Mouse (Mus musculus) heart, embryonic 15.5 days (tissue): ENCODE data around the gene Gm21985. TPM values are rescaled to one million over a fixed set of nuclear protein-coding genes. Genes with fewer than 3 reads are reported as not detected.
"Not testable (repeated sequence)": the region's sequence is repeated elsewhere in the genome, so short reads cannot be mapped to it uniquely, and the experiment has no call there.

Experiments used
- ATAC-seq: fragments of 200-750 bp; cut with Nextera tagmentation; replicated peaks from 2 replicates; pipeline ENCODE4 v1.8.0; 2017; ENCODE audit warnings: low read depth, moderate TSS enrichment; ENCODE audit not compliant: insufficient number of reproducible peaks, insufficient read depth, low FRiP score
- H3K27ac ChIP-seq: fragments of 300-500 bp; sonication (generic); 2 replicates; pipeline ENCODE4 v1.5.1; 2015; ENCODE audit warnings: mild to moderate bottlenecking, inconsistent platforms
- H3K27me3 ChIP-seq: fragments of 300-500 bp; sonication (generic); 2 replicates; pipeline ENCODE4 v1.6.1; 2015; ENCODE audit warnings: inconsistent platforms
- H3K36me3 ChIP-seq: fragments of 300-500 bp; sonication (generic); 2 replicates; pipeline ENCODE4 v1.6.1; 2015; ENCODE audit warnings: mild to moderate bottlenecking, inconsistent platforms
- H3K4me1 ChIP-seq: fragments of 300-500 bp; sonication (generic); replicated peaks from 2 replicates; pipeline ENCODE4 v1.6.1; 2015; ENCODE audit warnings: inconsistent platforms
- H3K4me2 ChIP-seq: fragments of 300-500 bp; sonication (generic); 2 replicates; pipeline ENCODE4 v1.6.1; 2015; ENCODE audit warnings: inconsistent platforms, mild to moderate bottlenecking, moderate library complexity
- H3K4me3 ChIP-seq: fragments of 300-500 bp; sonication (generic); 2 replicates; pipeline ENCODE4 v1.5.1; 2015; ENCODE audit warnings: mild to moderate bottlenecking, inconsistent platforms
- H3K9ac ChIP-seq: fragments of 300-500 bp; sonication (generic); 2 replicates; pipeline ENCODE4 v1.6.1; 2015; ENCODE audit warnings: mild to moderate bottlenecking, inconsistent platforms
- H3K9me3 ChIP-seq: fragments of 300-500 bp; sonication (generic); replicated peaks from 2 replicates; pipeline ENCODE4 v1.6.1; 2016; ENCODE audit warnings: inconsistent platforms
- WGBS: fragments of 180-500 bp; shearing (Covaris S2); methylation state at CpG from one replicate; pipeline ENCODE4 v1.1.7; 2015; ENCODE audit warnings: mixed read lengths; 5-methylcytosine and 5-hydroxymethylcytosine counted together
- polyA plus RNA-seq: library from polyadenylated mRNA; unstranded; fragments of >200 nt; fragmentation: Nextera tagmentation; extraction: Ambion mirVana; gene quantifications from 2 replicates; pipeline ENCODE4 v1.2.1, GENCODE M21; 2015

The Gm21985 gene
- polyA plus RNA-seq, 1 experiment from 2014 or later, result not detected

DNA sequence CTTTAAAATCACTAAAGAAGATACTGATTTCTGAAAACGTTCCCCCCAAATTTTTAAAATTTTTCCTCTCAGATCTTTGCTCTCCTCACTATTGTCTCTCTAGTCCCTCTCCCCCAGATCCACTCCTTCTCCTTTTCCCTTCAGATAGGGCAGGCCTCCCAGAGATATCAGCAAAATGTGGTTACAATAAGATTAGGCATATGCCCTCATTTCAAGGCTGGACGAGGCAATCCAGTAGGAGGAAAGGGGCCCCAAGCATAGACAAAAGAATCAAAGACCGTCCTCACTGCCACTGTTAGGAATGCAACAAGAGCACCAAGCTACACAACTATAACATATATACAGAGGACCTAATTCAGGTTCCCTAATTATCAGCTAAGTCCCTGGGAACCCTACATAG lies 159.2 kb downstream of the Gm21985 start:
- Histone ChIP-seq H3K27ac (no peak overlapping the region), H3K9me3 (no peaks in the 10 kb centered on the region), H3K27me3 (no peaks in the 10 kb centered on the region), H3K4me2 (no peak overlapping the region), H3K4me3 (no peak overlapping the region), H3K4me1 (no peaks in the 10 kb centered on the region), H3K36me3 (no peaks in the 10 kb centered on the region), H3K9ac (no peak overlapping the region)
- 54% methylated on average over 3 of the region's 3 CpGs for WGBS
- no peak for ATAC-seq

DNA sequence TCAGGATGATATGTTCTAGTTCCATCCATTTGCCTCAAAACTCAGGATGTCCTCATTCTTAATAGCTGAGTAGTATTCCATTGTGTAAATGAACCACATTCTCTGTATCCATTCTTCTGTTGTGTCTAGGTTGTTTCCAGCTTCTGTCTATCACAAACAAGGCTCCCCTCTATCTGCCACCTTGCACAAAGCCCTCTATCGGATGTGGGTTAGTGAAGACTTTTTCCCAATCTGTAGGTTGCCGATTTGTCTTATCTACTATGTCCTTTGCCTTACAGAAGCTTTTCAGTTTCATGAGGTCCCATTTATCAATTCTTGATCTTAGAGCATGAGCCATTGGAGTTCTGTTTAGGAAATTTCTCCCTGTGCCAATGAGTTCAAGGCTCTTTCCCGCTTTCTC lies 162.4 kb downstream of the Gm21985 start:
- H3K9me3 ChIP-seq, ATAC-seq, H3K27ac ChIP-seq, H3K27me3 ChIP-seq, H3K4me1 ChIP-seq, H3K9ac ChIP-seq, H3K36me3 ChIP-seq, H3K4me3 ChIP-seq, H3K4me2 ChIP-seq: not testable (repeated sequence)
- 80% methylated on average over 3 of the region's 3 CpGs for WGBS

DNA sequence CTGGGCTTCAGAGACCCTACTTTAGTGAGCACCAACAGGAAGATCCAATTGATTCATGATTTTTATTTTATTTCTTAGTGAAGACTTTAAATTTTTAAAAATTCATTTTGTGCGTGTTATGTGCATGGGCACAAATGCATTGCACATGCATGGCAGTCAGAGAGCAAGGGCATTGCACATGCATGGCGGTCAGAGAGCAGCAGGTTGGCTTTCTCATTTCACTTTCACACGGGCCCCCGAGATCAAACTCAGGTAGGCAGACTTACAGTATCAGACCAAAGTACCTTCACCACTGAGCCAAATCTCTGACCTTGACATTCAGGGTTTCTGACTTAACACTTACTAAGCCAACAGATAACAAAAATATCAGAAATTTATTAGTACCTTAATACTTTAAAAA lies 163.6 kb downstream of the Gm21985 start:
- H3K27me3 ChIP-seq, result no peaks in the 10 kb centered on the region
- H3K9me3 ChIP-seq, result no peaks in the 10 kb centered on the region
- H3K36me3 ChIP-seq, result no peaks in the 10 kb centered on the region
- H3K4me3 ChIP-seq, result no peak overlapping the region
- H3K4me1 ChIP-seq, result no peaks in the 10 kb centered on the region
- ATAC-seq, result no peak
- H3K4me2 ChIP-seq, result no peak overlapping the region
- no peak overlapping the region for H3K9ac ChIP-seq
- WGBS, result 85% methylated on average over 4 of the region's 4 CpGs
- no peak overlapping the region for H3K27ac ChIP-seq

DNA sequence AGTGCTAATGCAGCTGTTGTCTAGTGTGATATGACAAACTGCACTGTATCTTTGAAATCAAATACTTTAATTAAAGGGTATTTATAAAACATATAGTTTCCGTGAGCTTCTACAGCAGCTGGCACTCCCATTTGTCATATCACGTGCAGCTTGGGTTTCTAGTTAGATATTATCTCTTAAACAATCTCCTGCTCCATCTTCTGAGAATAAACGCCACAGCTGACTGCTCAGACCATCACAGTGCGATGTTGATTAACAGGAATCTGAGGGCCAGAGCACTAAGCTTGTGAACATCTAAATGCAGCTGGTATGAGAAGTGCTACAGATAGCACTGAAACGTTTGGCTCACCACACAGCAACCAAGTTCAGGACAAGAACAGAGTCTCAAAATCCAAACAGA lies 164.3 kb downstream of the Gm21985 start:
- no peak for ATAC-seq
- no peaks in the 10 kb centered on the region for H3K36me3 ChIP-seq
- H3K27me3 ChIP-seq, result no peaks in the 10 kb centered on the region
- no peaks in the 10 kb centered on the region for H3K4me1 ChIP-seq
- H3K27ac ChIP-seq, result no peak overlapping the region
- no peaks in the 10 kb centered on the region for H3K9me3 ChIP-seq
- no peak overlapping the region for H3K4me3 ChIP-seq
- no peak overlapping the region for H3K4me2 ChIP-seq
- 42% methylated on average over 5 of the region's 5 CpGs for WGBS
- no peak overlapping the region for H3K9ac ChIP-seq

DNA sequence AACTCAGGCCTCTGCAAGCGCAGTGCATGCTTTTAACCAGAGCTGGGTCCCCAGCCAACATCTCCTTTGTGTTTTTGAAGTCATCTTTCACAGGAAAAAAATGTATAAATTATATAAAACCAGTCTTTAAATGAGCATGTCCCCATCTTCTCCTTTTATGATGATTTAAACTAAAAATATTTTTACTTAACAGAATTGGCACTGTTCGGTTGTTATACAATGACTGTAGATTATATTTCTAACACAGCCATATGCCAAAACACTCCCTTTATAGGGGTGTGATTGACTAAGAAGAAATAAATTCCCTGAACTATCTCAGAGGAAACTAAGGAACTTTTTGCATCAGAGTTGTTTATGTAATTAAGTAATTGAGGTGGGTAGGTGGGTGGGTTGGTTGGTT lies 166.4 kb downstream of the Gm21985 start:
- H3K4me1 ChIP-seq, result no peaks in the 10 kb centered on the region
- H3K4me2 ChIP-seq, result no peak overlapping the region
- WGBS, result 85% methylated on average over 2 of the region's 2 CpGs
- H3K27ac ChIP-seq, result no peak overlapping the region
- no peaks in the 10 kb centered on the region for H3K27me3 ChIP-seq
- H3K36me3 ChIP-seq, result no peaks in the 10 kb centered on the region
- no peak for ATAC-seq
- H3K4me3 ChIP-seq, result no peak overlapping the region
- no peak overlapping the region for H3K9ac ChIP-seq
- H3K9me3 ChIP-seq, result no peaks in the 10 kb centered on the region

DNA sequence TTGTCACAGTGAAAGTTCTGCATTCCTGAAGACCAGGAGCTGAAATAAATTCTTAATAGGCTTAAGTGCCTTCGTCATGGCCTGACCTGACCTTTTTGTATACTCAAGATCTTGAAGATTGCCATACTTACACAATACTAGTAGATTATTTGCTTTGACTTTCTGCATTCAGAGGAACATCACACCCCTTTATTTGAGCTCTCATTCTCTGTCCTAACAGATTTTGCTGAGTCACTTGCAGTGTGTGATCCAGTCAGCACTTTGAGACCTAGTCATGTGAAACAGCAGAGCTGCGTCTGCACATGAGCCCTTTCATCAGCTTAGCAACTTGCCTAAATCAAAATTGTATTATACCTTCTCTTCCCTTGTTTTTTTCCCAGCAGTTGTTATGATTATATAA lies 167.2 kb downstream of the Gm21985 start:
- H3K27ac ChIP-seq, result no peak overlapping the region
- no peaks in the 10 kb centered on the region for H3K9me3 ChIP-seq
- no peaks in the 10 kb centered on the region for H3K4me1 ChIP-seq
- 64% methylated on average over 2 of the region's 2 CpGs for WGBS
- H3K9ac ChIP-seq, result no peak overlapping the region
- no peak overlapping the region for H3K4me2 ChIP-seq
- no peak overlapping the region for H3K4me3 ChIP-seq
- H3K36me3 ChIP-seq, result no peaks in the 10 kb centered on the region
- ATAC-seq, result no peak
- no peaks in the 10 kb centered on the region for H3K27me3 ChIP-seq

DNA sequence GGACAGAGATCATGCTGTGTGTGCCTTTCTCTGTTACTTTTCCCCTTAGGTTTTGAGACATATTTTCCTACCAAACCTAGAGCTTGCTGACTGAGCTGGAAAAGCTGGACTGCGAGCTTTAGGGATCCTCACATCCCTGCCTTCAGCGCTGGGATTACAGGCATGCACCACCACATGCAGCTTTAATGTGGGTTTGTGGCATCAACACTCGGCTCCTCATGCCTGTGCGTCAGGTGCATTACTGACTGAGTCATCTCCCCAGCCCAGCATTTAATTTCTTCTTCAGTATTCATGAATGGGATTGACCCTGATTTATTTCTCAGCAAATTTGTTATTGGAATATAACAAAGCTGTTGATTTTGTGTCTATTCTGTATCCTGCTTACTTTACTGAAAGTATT lies 170.2 kb downstream of the Gm21985 start:
- no peak overlapping the region for H3K4me2 ChIP-seq
- no peaks in the 10 kb centered on the region for H3K36me3 ChIP-seq
- no peaks in the 10 kb centered on the region for H3K4me1 ChIP-seq
- WGBS, result 67% methylated on average over 4 of the region's 4 CpGs
- no peak for ATAC-seq
- no peak overlapping the region for H3K4me3 ChIP-seq
- no peak overlapping the region for H3K27ac ChIP-seq
- H3K9ac ChIP-seq, result no peak overlapping the region
- H3K27me3 ChIP-seq, result no peaks in the 10 kb centered on the region
- H3K9me3 ChIP-seq, result no peaks in the 10 kb centered on the region

DNA sequence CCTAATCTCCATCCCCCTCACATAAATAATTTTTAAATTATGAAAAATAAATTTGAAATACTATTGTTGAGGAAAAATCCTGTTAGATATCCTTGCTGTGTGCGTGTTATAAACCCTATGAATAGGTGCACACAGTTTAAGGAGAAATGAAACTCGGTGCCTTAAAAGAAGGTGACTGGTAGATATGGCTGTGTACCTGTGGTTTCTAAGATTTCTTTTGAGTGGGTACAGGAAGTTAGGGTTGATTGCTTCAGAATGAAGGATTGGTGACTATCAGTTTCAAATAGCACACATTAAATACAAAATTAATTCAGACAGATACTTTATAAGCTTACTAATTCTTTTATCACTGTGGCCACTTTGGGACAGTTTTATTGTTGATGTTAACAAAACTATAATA lies 171.5 kb downstream of the Gm21985 start:
- Histone ChIP-seq H3K27ac (no peak overlapping the region), H3K27me3 (no peaks in the 10 kb centered on the region)

DNA sequence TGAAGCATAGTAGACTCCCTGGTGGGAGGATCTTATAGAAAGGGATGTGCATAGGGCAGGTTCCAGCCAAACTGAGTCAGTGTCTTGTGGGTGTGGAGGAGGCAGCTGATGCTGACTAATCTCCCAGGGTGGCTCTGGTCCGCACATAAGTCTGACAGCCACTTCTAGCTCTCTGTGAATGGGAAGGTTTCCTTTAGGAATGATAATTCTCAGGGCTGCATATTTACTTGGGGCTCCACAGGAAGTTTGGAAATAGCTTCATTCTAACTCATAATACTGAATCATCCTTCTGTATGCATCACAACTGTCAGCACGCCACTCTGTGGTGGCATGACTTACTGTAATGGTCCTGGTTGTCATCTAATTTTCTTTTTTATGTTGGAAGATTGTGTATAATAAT lies 177.4 kb downstream of the Gm21985 start:
- ATAC-seq, result no peak
- H3K9ac ChIP-seq, result no peak overlapping the region
- 58% methylated on average over 2 of the region's 2 CpGs for WGBS
- no peaks in the 10 kb centered on the region for H3K9me3 ChIP-seq
- no peaks in the 10 kb centered on the region for H3K4me1 ChIP-seq
- no peaks in the 10 kb centered on the region for H3K27me3 ChIP-seq
- no peak overlapping the region for H3K4me3 ChIP-seq
- H3K27ac ChIP-seq, result no peak overlapping the region
- H3K36me3 ChIP-seq, result no peaks in the 10 kb centered on the region
- H3K4me2 ChIP-seq, result no peak overlapping the region

More for the DNA sequence above, 171.5 kb downstream of the Gm21985 start:
- Histone ChIP-seq H3K4me2 (no peak overlapping the region), H3K9me3 (no peaks in the 10 kb centered on the region), H3K36me3 (no peaks in the 10 kb centered on the region), H3K4me3 (no peak overlapping the region), H3K4me1 (no peaks in the 10 kb centered on the region), H3K9ac (no peak overlapping the region)
- no peak for ATAC-seq
- 84% methylated on average over 2 of the region's 2 CpGs for WGBS

DNA sequence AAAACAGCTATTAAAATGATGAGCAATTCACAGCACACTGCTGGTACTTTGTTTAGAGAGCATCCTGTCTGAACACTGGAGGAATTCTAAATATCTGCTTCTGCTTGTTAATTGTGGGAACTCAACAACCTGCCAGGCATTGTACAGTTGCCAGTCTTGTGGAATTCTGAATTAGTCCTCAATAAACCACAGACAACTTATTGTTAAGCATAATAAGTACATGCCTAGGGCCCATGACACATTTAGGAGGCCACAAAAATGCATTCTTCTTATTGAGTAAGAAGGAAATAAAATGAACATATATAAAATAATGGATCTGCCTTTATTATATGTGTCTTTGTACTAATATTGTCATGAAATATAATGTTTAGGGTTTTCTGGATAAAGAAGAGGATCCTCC lies 179.4 kb downstream of the Gm21985 start:
- Histone ChIP-seq H3K27me3 (no peaks in the 10 kb centered on the region), H3K4me1 (no peaks in the 10 kb centered on the region), H3K4me3 (no peak overlapping the region), H3K4me2 (no peak overlapping the region), H3K9me3 (no peaks in the 10 kb centered on the region), H3K36me3 (no peaks in the 10 kb centered on the region), H3K9ac (no peak overlapping the region), H3K27ac (no peak overlapping the region)
- ATAC-seq, result no peak

DNA sequence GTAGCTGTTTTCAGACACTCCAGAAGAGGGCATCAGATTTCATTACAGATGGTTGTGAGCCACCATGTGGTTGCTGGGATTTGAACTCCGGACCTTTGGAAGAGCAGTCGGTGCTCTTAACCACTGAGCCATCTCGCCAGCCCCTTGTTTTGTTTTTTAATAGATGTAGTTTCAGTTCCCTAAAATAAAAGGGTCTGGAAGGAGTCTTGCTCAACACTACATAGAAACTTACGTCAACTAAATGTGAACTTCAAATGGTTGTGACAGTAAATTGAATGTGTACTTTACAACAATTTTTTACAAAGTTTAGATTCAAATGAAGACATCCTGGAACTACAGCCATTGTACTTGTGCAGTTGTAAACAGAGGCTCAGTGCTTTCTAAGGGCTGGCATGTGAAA lies 181.9 kb downstream of the Gm21985 start:
- WGBS, result 69% methylated on average over 4 of the region's 4 CpGs
- not testable (repeated sequence) for H3K9me3 ChIP-seq, H3K4me1 ChIP-seq, H3K4me2 ChIP-seq, H3K36me3 ChIP-seq, H3K27ac ChIP-seq, H3K27me3 ChIP-seq, H3K4me3 ChIP-seq, H3K9ac ChIP-seq, ATAC-seq

DNA sequence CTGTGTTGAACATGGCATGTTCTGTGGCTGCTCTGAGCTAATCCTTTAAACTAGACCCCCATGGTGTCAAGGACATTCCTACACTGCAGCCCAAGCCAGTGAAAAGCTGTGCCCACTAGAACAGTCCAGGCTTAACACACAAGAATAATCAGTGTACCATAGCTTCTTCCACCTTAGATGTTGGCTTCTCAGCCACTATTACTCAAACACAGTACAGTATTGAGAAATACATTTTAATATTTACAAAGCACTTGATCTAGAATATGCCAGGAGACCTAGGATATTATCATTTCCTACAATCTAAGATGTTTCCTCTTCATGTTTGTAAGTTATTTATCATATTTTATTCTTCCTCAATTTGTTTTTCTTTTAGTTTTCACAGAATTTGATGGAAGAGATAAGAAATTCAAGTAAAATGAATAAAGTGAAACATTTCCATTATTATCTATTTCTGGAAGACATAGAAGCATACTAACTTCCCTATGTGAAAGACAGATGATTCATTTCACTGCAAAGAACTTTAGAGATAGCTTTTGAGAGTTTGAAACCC lies 182.5 kb downstream of the Gm21985 start:
- no peak overlapping the region for H3K4me3 ChIP-seq
- H3K4me1 ChIP-seq, result no peaks in the 10 kb centered on the region
- H3K9ac ChIP-seq, result no peak overlapping the region
- H3K4me2 ChIP-seq, result no peak overlapping the region
- no peaks in the 10 kb centered on the region for H3K27me3 ChIP-seq
- no peak for ATAC-seq
- no peak overlapping the region for H3K27ac ChIP-seq
- H3K9me3 ChIP-seq, result no peaks in the 10 kb centered on the region
- no peaks in the 10 kb centered on the region for H3K36me3 ChIP-seq
